Mouse (Mus musculus): ENCODE measurements around the gene Fbxl8. TPM values are rescaled to one million over a fixed set of nuclear protein-coding genes. Genes with fewer than 3 reads are reported as not detected.
A peak's percentile ranks its signal among the peaks of the same experiment; 100 is the strongest.

Gene Fbxl8
- polyA plus RNA-seq, 1 experiment from 2014 or later: 0.68 TPM

GRCm38 (mm10) chr8:105260371-105261099, 3.9 kb upstream of the Fbxl8 start:
- WGBS: 65% methylated on average over 7 of the region's 7 CpGs
- Histone ChIP-seq H3K4me2 (no peak overlapping the region), H3K4me3 (replicated peaks) (no peak overlapping the region), H3K9me3 (no peaks in the 10 kb centered on the region), H3K36me3 (replicated peaks) (no peaks in the 10 kb centered on the region), H3K27me3 (peaks cover 95% of the 10 kb centered on the region), H3K9ac (no peak overlapping the region), H3K27ac (no peak overlapping the region), H3K4me1 (peaks cover 25% of the 10 kb centered on the region)
- no peak for ATAC-seq (ENCODE audit: low FRiP score)

- Histone ChIP-seq H3K27ac (no peak overlapping the region), H3K4me3 (replicated peaks) (no peak overlapping the region), H3K36me3 (replicated peaks) (no peaks in the 10 kb centered on the region), H3K27me3 (peaks cover 95% of the 10 kb centered on the region), H3K4me2 (no peak overlapping the region), H3K9ac (no peak overlapping the region), H3K9me3 (0 out of 2 replicates have a peak, but pooled peaks cover 5% of the 10 kb centered on the region), H3K4me1 (peaks cover 25% of the 10 kb centered on the region)
- 81% methylated on average over 12 of the region's 12 CpGs for WGBS
- ATAC-seq (ENCODE audit: low FRiP score): no peak
Observed at GRCm38 (mm10) chr8:105261326-105261980, 3.0 kb upstream of the Fbxl8 start.

- ATAC-seq (ENCODE audit: low FRiP score): no peak
- Histone ChIP-seq H3K4me2 (peak overlapping the region; percentile 90), H3K27me3 (peaks cover 96% of the 10 kb centered on the region), H3K9ac (no peak overlapping the region), H3K4me1 (peaks cover 30% of the 10 kb centered on the region), H3K4me3 (replicated peaks) (peak overlapping the region; percentile 65; the same call in 1 of the 2 replicates), H3K27ac (no peak overlapping the region), H3K9me3 (0 out of 2 replicates have a peak, but pooled peaks cover 5% of the 10 kb centered on the region), H3K36me3 (replicated peaks) (no peaks in the 10 kb centered on the region)
- 40% methylated on average over 16 of the region's 16 CpGs for WGBS
Observed at GRCm38 (mm10) chr8:105263244-105263912, 1.1 kb upstream of the Fbxl8 start.

GRCm38 (mm10) chr8:105265128-105265527, 680 bp downstream of the Fbxl8 start:
- Histone ChIP-seq H3K27me3 (peaks cover 96% of the 10 kb centered on the region), H3K9ac (no peak overlapping the region), H3K36me3 (replicated peaks) (no peaks in the 10 kb centered on the region), H3K4me1 (peaks cover 33% of the 10 kb centered on the region), H3K4me3 (replicated peaks) (peak overlapping the region; percentile 65; the same call in 1 of the 2 replicates), H3K4me2 (peak overlapping the region; percentile 90), H3K27ac (no peak overlapping the region), H3K9me3 (0 out of 2 replicates have a peak, but pooled peaks cover 5% of the 10 kb centered on the region)
- 16% methylated on average over 10 of the region's 10 CpGs for WGBS
- ATAC-seq (ENCODE audit: low FRiP score): no peak

- Histone ChIP-seq H3K27me3 (peaks cover 97% of the 10 kb centered on the region), H3K4me2 (no peak overlapping the region), H3K4me1 (peaks cover 41% of the 10 kb centered on the region), H3K27ac (no peak overlapping the region), H3K36me3 (replicated peaks) (no peaks in the 10 kb centered on the region), H3K9ac (no peak overlapping the region), H3K9me3 (0 out of 2 replicates have a peak, but pooled peaks cover 5% of the 10 kb centered on the region), H3K4me3 (replicated peaks) (no peak overlapping the region)
- 6% methylated on average over 13 of the region's 13 CpGs for WGBS
- ATAC-seq (ENCODE audit: low FRiP score): no peak
Observed at GRCm38 (mm10) chr8:105266775-105267174, 2.3 kb downstream of the Fbxl8 start.

- H3K36me3 ChIP-seq (replicated peaks): no peaks in the 10 kb centered on the region
- under 1% methylated on average over 65 of the region's 65 CpGs for WGBS
- H3K27me3 ChIP-seq: peaks cover 99% of the 10 kb centered on the region
- no peak overlapping the region for H3K27ac ChIP-seq
- ATAC-seq (ENCODE audit: low FRiP score): peak; percentile 81
- H3K9ac ChIP-seq: peak overlapping the region; percentile 44
- H3K4me1 ChIP-seq: peaks cover 41% of the 10 kb centered on the region
- 0 out of 2 replicates have a peak, but pooled peaks cover 5% of the 10 kb centered on the region for H3K9me3 ChIP-seq
- peak overlapping the region; percentile 47 for H3K4me3 ChIP-seq (replicated peaks)
- H3K4me2 ChIP-seq: peak overlapping the region; percentile 76
Observed at GRCm38 (mm10) chr8:105268342-105269074, 4.1 kb downstream of the Fbxl8 start.

- Histone ChIP-seq H3K36me3 (replicated peaks) (no peaks in the 10 kb centered on the region), H3K27me3 (peaks cover 99% of the 10 kb centered on the region), H3K9me3 (0 out of 2 replicates have a peak, but pooled peaks cover 5% of the 10 kb centered on the region), H3K27ac (no peak overlapping the region), H3K9ac (peak overlapping the region; percentile 44; the same call in 1 of the 2 replicates), H3K4me1 (peaks cover 37% of the 10 kb centered on the region), H3K4me3 (replicated peaks) (peak overlapping the region; percentile 47), H3K4me2 (peak overlapping the region; percentile 76)
- WGBS: 3% methylated on average over 10 of the region's 10 CpGs
- ATAC-seq (ENCODE audit: low FRiP score): peak; percentile 6; the same call in 1 of the 2 replicates
Observed at GRCm38 (mm10) chr8:105269075-105269458, 4.6 kb downstream of the Fbxl8 start.

- ATAC-seq (ENCODE audit: low FRiP score): no peak
- no peak within 1 kb of the TSS for H3K27ac ChIP-seq
- under 1% methylated on average over 42 of the region's 42 CpGs for WGBS
Observed at GRCm38 (mm10) chr8:105269461-105269947, 5.1 kb downstream of the Fbxl8 start, which contains the start of gene Hsf4. TSS of gene Hsf4 (plus strand) at chr8:105269801.

GRCm38 (mm10) chr8:105270101-105270915, 5.9 kb downstream of the Fbxl8 start:
- WGBS: 1% methylated on average over 39 of the region's 39 CpGs
- peak overlapping the region; percentile 4; the same call in 1 of the 2 replicates for H3K9ac ChIP-seq
- ATAC-seq (ENCODE audit: low FRiP score): no peak

More at GRCm38 (mm10) chr8:105269461-105269947, 5.1 kb downstream of the Fbxl8 start, which contains the start of gene Hsf4:
- H3K27me3 ChIP-seq: peaks cover 99% of the 10 kb centered on the region
- peaks cover 34% of the 10 kb centered on the region for H3K4me1 ChIP-seq
- H3K4me3 ChIP-seq (replicated peaks): peak within 1 kb of the TSS; percentile 47
- peak within 1 kb of the TSS; percentile 44 for H3K9ac ChIP-seq
- 0 out of 2 replicates have a peak, but pooled peaks cover 5% of the 10 kb centered on the region for H3K9me3 ChIP-seq
- H3K4me2 ChIP-seq: peak within 1 kb of the TSS; percentile 76
- H3K36me3 ChIP-seq (replicated peaks): no peaks in the 10 kb centered on the region

GRCm38 (mm10) chr8:105270916-105271186, 6.4 kb downstream of the Fbxl8 start:
- Histone ChIP-seq H3K4me2 (no peak overlapping the region), H3K4me3 (replicated peaks) (no peak overlapping the region; the same call in 1 of the 2 replicates), H3K27ac (no peak overlapping the region), H3K9ac (no peak overlapping the region), H3K36me3 (replicated peaks) (no peaks in the 10 kb centered on the region), H3K9me3 (0 out of 2 replicates have a peak, but pooled peaks cover 5% of the 10 kb centered on the region), H3K27me3 (peaks cover 99% of the 10 kb centered on the region), H3K4me1 (peaks cover 38% of the 10 kb centered on the region)
- no peak for ATAC-seq (ENCODE audit: low FRiP score)
- 2% methylated on average over 11 of the region's 11 CpGs for whole genome bisulfite sequencing

More at GRCm38 (mm10) chr8:105270101-105270915, 5.9 kb downstream of the Fbxl8 start:
- peaks cover 32% of the 10 kb centered on the region for H3K4me1 ChIP-seq
- 0 out of 2 replicates have a peak, but pooled peaks cover 5% of the 10 kb centered on the region for H3K9me3 ChIP-seq
- no peaks in the 10 kb centered on the region for H3K36me3 ChIP-seq (replicated peaks)
- peak overlapping the region; percentile 47 for H3K4me3 ChIP-seq (replicated peaks)
- H3K27me3 ChIP-seq: peaks cover 99% of the 10 kb centered on the region
- peak overlapping the region; percentile 76 for H3K4me2 ChIP-seq
- H3K27ac ChIP-seq: no peak overlapping the region

GRCm38 (mm10) chr8:105275387-105275786, 10.9 kb downstream of the Fbxl8 start:
- Histone ChIP-seq H3K36me3 (replicated peaks) (peaks cover 4% of the 10 kb centered on the region; the same call in 1 of the 2 replicates), H3K4me1 (peaks cover 34% of the 10 kb centered on the region), H3K27me3 (peaks cover 99% of the 10 kb centered on the region), H3K27ac (no peak overlapping the region), H3K9ac (no peak overlapping the region), H3K9me3 (no peaks in the 10 kb centered on the region), H3K4me2 (peak overlapping the region; percentile 68), H3K4me3 (replicated peaks) (0 out of 2 replicates have a peak overlapping the region, but pooled peaks have one; percentile 42)
- ATAC-seq (ENCODE audit: low FRiP score): no peak; the same call in 1 of the 2 replicates
- 7% methylated on average over 11 of the region's 11 CpGs for WGBS
